Mouse (Mus musculus): Measurements from ENCODE around the gene Zc3h14. TPM values are rescaled to one million over a fixed set of nuclear protein-coding genes. Genes with fewer than 3 reads are reported as not detected.

Gene Zc3h14
- total and polyA plus RNA-seq, 3 experiments, result 89.2 to 173 (median 120) TPM

GRCm38 (mm10) chr12:98746131-98746530, 633 bp upstream of the Zc3h14 start:
- Histone ChIP-seq H3K79me2 (replicated peaks; ENCODE audit: control insufficient read depth, extremely low read depth, insufficient read depth, poor library complexity, severe bottlenecking) (peaks cover 37% of the 10 kb centered on the region), H3K9ac (ENCODE audit: insufficient read depth, low read depth) (no peak overlapping the region), H3K27ac (ENCODE audit: insufficient read depth, low read depth) (no peak overlapping the region), H3K4me1 (ENCODE audit: control insufficient read depth in 1 of 2, insufficient read depth in 2 of 2) (peaks cover 2 to 38% of the 10 kb centered on the region in 2 experiments; a peak in 2 of 4 replicates), H3K27me3 (replicated peaks) (peaks cover 24% of the 10 kb centered on the region), H3K36me3 (replicated peaks in 1 of 2; ENCODE audit: control insufficient read depth in 1 of 2, insufficient read depth in 1 of 2, low read length in 1 of 2) (peaks cover 0 to 22% of the 10 kb centered on the region in 2 experiments), H3K9me3 (replicated peaks; ENCODE audit: low read length) (no peaks in the 10 kb centered on the region), H3K4me2 (ENCODE audit: insufficient read depth, low read depth, poor library complexity, severe bottlenecking) (no peak overlapping the region), H3K4me3 (replicated peaks in 1 of 3; ENCODE audit: low read depth in 2 of 3, low read length in 2 of 3, poor library complexity in 1 of 3) (peak overlapping the region in 1 of 3 experiments; percentile 83)
- TF ChIP-seq HCFC1 (IDR thresholded peaks at IDR 0.05; ENCODE audit: low read depth, low read length) (peak; percentile 20; the same call in 1 of the 2 replicates), PAX5 (IDR thresholded peaks at IDR 0.05; ENCODE audit: low read length) (no peak), CTCF (conservative IDR thresholded peaks at IDR 0.05 in 1 of 2, IDR thresholded peaks at IDR 0.05 in 1 of 2; ENCODE audit: low read depth in 2 of 2, low read length in 2 of 2) (peak in 1 of 2 experiments; percentile 99; a peak in 2 of 4 replicates), MEF2A (IDR thresholded peaks at IDR 0.05; ENCODE audit: borderline replicate concordance, low read depth, low read length) (0 out of 2 replicates have a peak, but pooled peaks have one; percentile 29), SMC3 (IDR thresholded peaks at IDR 0.05; ENCODE audit: low read depth, low read length) (peak; percentile 66), RCOR1 (conservative IDR thresholded peaks at IDR 0.05; ENCODE audit: low read depth, low read length) (no peak), JUND (conservative IDR thresholded peaks at IDR 0.05; ENCODE audit: low read depth, low read length) (no peak), MXI1 (IDR thresholded peaks at IDR 0.05; ENCODE audit: low read depth, low read length) (no peak), CHD2 (IDR thresholded peaks at IDR 0.05; ENCODE audit: low read length) (no peak), USF1 (IDR thresholded peaks at IDR 0.05; ENCODE audit: low read depth, low read length) (no peak), RAD21 (IDR thresholded peaks at IDR 0.05; ENCODE audit: low read depth, low read length) (peak; percentile 57), MAFK (IDR thresholded peaks at IDR 0.05; ENCODE audit: insufficient replicate concordance, low read length) (no peak), NRF1 (IDR thresholded peaks at IDR 0.05; ENCODE audit: low read depth, low read length) (peak; percentile 42; the same call in 1 of the 2 replicates), MAX (IDR thresholded peaks at IDR 0.05; ENCODE audit: low read length) (no peak), NELFE (IDR thresholded peaks at IDR 0.05; ENCODE audit: low read depth, low read length) (peak; percentile 61; the same call in 1 of the 2 replicates), USF2 (conservative IDR thresholded peaks at IDR 0.05; ENCODE audit: low read depth, low read length) (no peak), IRF4 (IDR thresholded peaks at IDR 0.05; ENCODE audit: low read depth, low read length) (0 out of 2 replicates have a peak, but pooled peaks have one; percentile 19)
- dilution Hi-C loops (cut with MboI; ENCODE audit: extremely low pct_ligation_motif_present, extremely low pct_unique_long_range_greater_than_20kb, low sequenced_read_pairs) (no loop called here), in situ Hi-C loops (cut with MboI; ENCODE audit: low pct_ligation_motif_present, low pct_unique_long_range_greater_than_20kb, low sequenced_read_pairs) (no loop called here)
- DNase-seq (ENCODE audit: extremely low read depth), result peak; percentile 83

DNA sequence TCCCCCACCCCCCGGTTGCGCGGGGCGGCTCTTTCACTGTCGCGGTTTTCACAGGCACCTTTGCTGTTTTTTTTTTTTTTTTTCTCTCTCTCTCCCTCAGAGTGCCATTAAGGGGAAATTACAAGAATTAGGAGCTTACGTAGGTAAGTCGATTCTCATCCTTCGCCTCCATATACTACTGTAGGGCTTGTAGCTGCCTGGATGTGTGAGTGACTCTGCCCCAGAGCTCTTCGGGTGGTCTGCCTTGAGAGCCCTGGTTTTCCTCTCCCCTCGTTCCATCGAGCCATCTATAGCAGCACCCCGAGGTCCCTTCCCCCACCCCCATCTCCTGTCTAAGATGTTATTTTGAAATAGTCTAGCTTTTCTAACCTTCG, 603 bp downstream of the Zc3h14 start:
- Histone ChIP-seq H3K4me1 (ENCODE audit: control insufficient read depth in 1 of 2, insufficient read depth in 2 of 2) (peaks cover 2 to 38% of the 10 kb centered on the region in 2 experiments; a peak in 2 of 4 replicates), H3K27me3 (replicated peaks) (peaks cover 16% of the 10 kb centered on the region), H3K4me3 (replicated peaks in 1 of 3; ENCODE audit: low read depth in 2 of 3, low read length in 2 of 3, poor library complexity in 1 of 3) (peak overlapping the region; percentile 65 to 93 (median 83)), H3K9ac (ENCODE audit: insufficient read depth, low read depth) (peak overlapping the region; percentile 83), H3K79me2 (replicated peaks; ENCODE audit: control insufficient read depth, extremely low read depth, insufficient read depth, poor library complexity, severe bottlenecking) (peaks cover 46% of the 10 kb centered on the region), H3K36me3 (replicated peaks in 1 of 2; ENCODE audit: control insufficient read depth in 1 of 2, insufficient read depth in 1 of 2, low read length in 1 of 2) (peaks cover 0 to 30% of the 10 kb centered on the region in 2 experiments), H3K9me3 (replicated peaks; ENCODE audit: low read length) (no peaks in the 10 kb centered on the region), H3K4me2 (ENCODE audit: insufficient read depth, low read depth, poor library complexity, severe bottlenecking) (peak overlapping the region; percentile 94), H3K27ac (ENCODE audit: insufficient read depth, low read depth) (peak overlapping the region; percentile 53; the same call in 1 of the 2 replicates)
- dilution Hi-C loops (cut with MboI; ENCODE audit: extremely low pct_ligation_motif_present, extremely low pct_unique_long_range_greater_than_20kb, low sequenced_read_pairs), result no loop called here
- in situ Hi-C loops (cut with MboI; ENCODE audit: low pct_ligation_motif_present, low pct_unique_long_range_greater_than_20kb, low sequenced_read_pairs), result no loop called here
- DNase-seq (ENCODE audit: extremely low read depth), result peak; percentile 24
- TF ChIP-seq ZKSCAN1 (IDR thresholded peaks at IDR 0.05; ENCODE audit: borderline replicate concordance, low read depth, low read length) (no peak), MXI1 (IDR thresholded peaks at IDR 0.05; ENCODE audit: low read depth, low read length) (0 out of 2 replicates have a peak, but pooled peaks have one; percentile 7), POLR2A (IDR thresholded peaks at IDR 0.05; ENCODE audit: low read depth, low read length) (no peak), NRF1 (IDR thresholded peaks at IDR 0.05; ENCODE audit: low read depth, low read length) (no peak), USF1 (IDR thresholded peaks at IDR 0.05; ENCODE audit: low read depth, low read length) (no peak), BHLHE40 (IDR thresholded peaks at IDR 0.05; ENCODE audit: low read depth, low read length) (no peak; the same call in 1 of the 2 replicates), HCFC1 (IDR thresholded peaks at IDR 0.05; ENCODE audit: low read depth, low read length) (no peak), ELF1 (IDR thresholded peaks at IDR 0.05; ENCODE audit: low read depth, low read length) (no peak), ZMIZ1 (IDR thresholded peaks at IDR 0.05; ENCODE audit: low read depth, low read length) (no peak), GABPA (IDR thresholded peaks at IDR 0.05; ENCODE audit: insufficient replicate concordance, low read depth, low read length) (no peak), USF2 (conservative IDR thresholded peaks at IDR 0.05; ENCODE audit: low read depth, low read length) (no peak), NELFE (IDR thresholded peaks at IDR 0.05; ENCODE audit: low read depth, low read length) (no peak), EP300 (IDR thresholded peaks at IDR 0.05; ENCODE audit: low read length) (no peak), CHD1 (IDR thresholded peaks at IDR 0.05; ENCODE audit: low read depth, low read length) (no peak), SMC3 (IDR thresholded peaks at IDR 0.05; ENCODE audit: low read depth, low read length) (no peak), SIN3A (IDR thresholded peaks at IDR 0.05; ENCODE audit: low read length) (peak; percentile 13), ZC3H11A (IDR thresholded peaks at IDR 0.05; ENCODE audit: low read depth, low read length) (no peak), PAX5 (IDR thresholded peaks at IDR 0.05; ENCODE audit: low read length) (no peak), RCOR1 (conservative IDR thresholded peaks at IDR 0.05; ENCODE audit: low read depth, low read length) (no peak), KAT2A (IDR thresholded peaks at IDR 0.05; ENCODE audit: insufficient replicate concordance, low read length) (no peak), CHD2 (IDR thresholded peaks at IDR 0.05; ENCODE audit: low read length) (0 out of 2 replicates have a peak, but pooled peaks have one; percentile 25), MAZ (IDR thresholded peaks at IDR 0.05; ENCODE audit: low read depth, low read length) (no peak), ZNF384 (IDR thresholded peaks at IDR 0.05; ENCODE audit: low read depth, low read length) (peak; percentile 79), TBP (conservative IDR thresholded peaks at IDR 0.05; ENCODE audit: low read depth, low read length) (no peak)
